Mouse (Mus musculus) limb, embryonic 11.5 days (tissue): ENCODE results near the gene Wfikkn2. TPM values are rescaled to one million over a fixed set of nuclear protein-coding genes. Genes with fewer than 3 reads are reported as not detected.

Source experiments
- ATAC-seq: fragments of 200-750 bp; cut with Nextera tagmentation; 2 replicates; pipeline ENCODE4 v1.8.0; 2017; ENCODE audit warnings: low read depth; ENCODE audit not compliant: insufficient number of reproducible peaks, low FRiP score, low TSS enrichment
- DNase-seq: peaks from one replicate; pipeline ENCODE4 v3.0.0-alpha.2; 2015; ENCODE audit warnings: low spot score
- H3K27ac ChIP-seq: fragments of 300-500 bp; sonication (generic); replicated peaks from 2 replicates; pipeline ENCODE4 v1.5.1; 2014; ENCODE audit warnings: low read depth, mild to moderate bottlenecking, low read length
- H3K27me3 ChIP-seq: fragments of 300-500 bp; sonication (generic); 2 replicates; pipeline ENCODE4 v1.6.1; 2014; ENCODE audit warnings: mild to moderate bottlenecking, low read length, mixed read lengths; ENCODE audit not compliant: control insufficient read depth, insufficient read depth
- H3K36me3 ChIP-seq: fragments of 300-500 bp; sonication (generic); 2 replicates; pipeline ENCODE4 v1.6.1; 2014; ENCODE audit warnings: mild to moderate bottlenecking, low read length, moderate library complexity, mixed read lengths; ENCODE audit not compliant: control insufficient read depth, insufficient read depth
- H3K4me1 ChIP-seq: fragments of 300-500 bp; sonication (generic); 2 replicates; pipeline ENCODE4 v1.6.1; 2014; ENCODE audit warnings: low read length, mixed read lengths; ENCODE audit not compliant: control insufficient read depth, insufficient read depth
- H3K4me2 ChIP-seq: fragments of 300-500 bp; sonication (generic); 2 replicates; pipeline ENCODE4 v1.6.1; 2014; ENCODE audit warnings: low read depth, mild to moderate bottlenecking, moderate library complexity; ENCODE audit not compliant: severe bottlenecking
- H3K4me3 ChIP-seq: fragments of 300-500 bp; sonication (generic); 2 replicates; pipeline ENCODE4 v1.5.1; 2014; ENCODE audit warnings: low read depth, low read length
- H3K9ac ChIP-seq: fragments of 300-500 bp; sonication (generic); 2 replicates; pipeline ENCODE4 v1.6.1; 2014; ENCODE audit warnings: mild to moderate bottlenecking, low read length
- H3K9me3 ChIP-seq: fragments of 300-500 bp; sonication (generic); 2 replicates; pipeline ENCODE4 v1.6.1; 2016; ENCODE audit warnings: low read length; ENCODE audit not compliant: control insufficient read depth
- WGBS: fragments of 180-500 bp; shearing (Covaris S2); extraction: QIAGEN DNeasy Blood & Tissue Kit; methylation state at CpG from one replicate; pipeline ENCODE4 v1.1.7; 2014; 5-methylcytosine and 5-hydroxymethylcytosine counted together
- polyA plus RNA-seq: library from polyadenylated mRNA; unstranded; fragments of >200 nt; fragmentation: Nextera tagmentation; extraction: Ambion mirVana; gene quantifications from 2 replicates; pipeline ENCODE4 v1.2.1, GENCODE M21; 2014

The Wfikkn2 gene
- polyA plus RNA-seq: 5.3 and 8.0 TPM in 2 replicates

DNA sequence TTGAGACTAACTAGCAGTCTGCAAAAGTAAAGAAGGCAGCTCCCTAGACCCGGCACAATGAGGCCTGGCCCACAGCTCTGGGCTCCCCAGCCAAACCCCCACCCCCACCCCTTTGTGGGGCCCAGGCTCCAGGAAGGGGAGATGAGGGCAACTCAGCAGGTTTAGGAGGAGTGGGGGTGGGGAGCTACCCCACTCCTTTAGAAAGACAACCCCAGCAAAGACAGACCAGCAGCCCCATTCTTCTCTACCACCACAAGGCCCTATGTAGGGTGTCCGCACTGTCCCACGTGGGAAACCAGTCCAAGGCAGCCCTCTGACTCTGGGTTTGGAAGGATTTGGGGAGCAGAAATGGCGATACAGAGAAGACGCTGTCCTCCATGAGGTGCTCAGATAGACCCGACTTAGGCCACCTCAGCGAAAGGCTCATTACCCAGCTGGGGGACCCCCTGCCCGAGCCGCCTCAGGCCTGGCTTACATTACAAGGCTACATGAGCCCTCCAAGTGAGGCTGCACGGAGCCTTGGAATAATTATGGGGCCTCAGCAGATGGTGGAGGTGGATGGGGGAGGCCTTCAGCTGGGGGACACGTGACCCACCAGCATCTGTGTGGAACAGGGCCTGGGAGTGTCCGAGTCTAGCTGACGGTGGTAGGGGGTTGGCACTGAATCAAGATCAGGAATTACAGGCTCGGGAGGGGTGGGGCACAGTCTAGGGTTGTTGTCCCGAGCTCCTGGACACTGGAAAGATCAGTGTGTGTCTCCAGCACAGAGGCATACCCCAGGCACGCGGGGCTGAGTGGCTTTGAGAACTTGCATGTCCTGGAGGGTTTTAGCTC lies at the start of gene Wfikkn2:
Wfikkn2 (minus strand) TSS at position 51 of the 834 bp plus-strand sequence.
- 0 out of 2 replicates have a peak within 1 kb of the TSS, but pooled peaks have one; percentile 1 for H3K4me3 ChIP-seq
- no peaks in the 10 kb centered on the region for H3K36me3 ChIP-seq
- peak within 1 kb of the TSS; percentile 93 for H3K27ac ChIP-seq
- H3K27me3 ChIP-seq: no peaks in the 10 kb centered on the region
- H3K4me2 ChIP-seq: peak within 1 kb of the TSS; percentile 1
- peak; percentile 89 for DNase-seq
- no peaks in the 10 kb centered on the region for H3K9me3 ChIP-seq
- peak within 1 kb of the TSS; percentile 40; the same call in 1 of the 2 replicates for H3K9ac ChIP-seq
- ATAC-seq: peak; percentile 93
- 20% methylated on average over 17 of the region's 17 CpGs for WGBS
- H3K4me1 ChIP-seq: peaks cover 52% of the 10 kb centered on the region

GRCm38 (mm10) chr11:94294996-94295845 lies 49.4 kb upstream of the Wfikkn2 start:
- Histone ChIP-seq H3K9me3 (no peaks in the 10 kb centered on the region), H3K27me3 (no peaks in the 10 kb centered on the region), H3K36me3 (peaks cover 30% of the 10 kb centered on the region; the same call in 1 of the 2 replicates), H3K4me1 (no peaks in the 10 kb centered on the region), H3K4me2 (no peak overlapping the region), H3K9ac (no peak overlapping the region), H3K27ac (no peak overlapping the region), H3K4me3 (no peak overlapping the region)
- no peak for DNase-seq
- 91% methylated on average over 9 of the region's 9 CpGs for WGBS
- ATAC-seq: no peak

DNA sequence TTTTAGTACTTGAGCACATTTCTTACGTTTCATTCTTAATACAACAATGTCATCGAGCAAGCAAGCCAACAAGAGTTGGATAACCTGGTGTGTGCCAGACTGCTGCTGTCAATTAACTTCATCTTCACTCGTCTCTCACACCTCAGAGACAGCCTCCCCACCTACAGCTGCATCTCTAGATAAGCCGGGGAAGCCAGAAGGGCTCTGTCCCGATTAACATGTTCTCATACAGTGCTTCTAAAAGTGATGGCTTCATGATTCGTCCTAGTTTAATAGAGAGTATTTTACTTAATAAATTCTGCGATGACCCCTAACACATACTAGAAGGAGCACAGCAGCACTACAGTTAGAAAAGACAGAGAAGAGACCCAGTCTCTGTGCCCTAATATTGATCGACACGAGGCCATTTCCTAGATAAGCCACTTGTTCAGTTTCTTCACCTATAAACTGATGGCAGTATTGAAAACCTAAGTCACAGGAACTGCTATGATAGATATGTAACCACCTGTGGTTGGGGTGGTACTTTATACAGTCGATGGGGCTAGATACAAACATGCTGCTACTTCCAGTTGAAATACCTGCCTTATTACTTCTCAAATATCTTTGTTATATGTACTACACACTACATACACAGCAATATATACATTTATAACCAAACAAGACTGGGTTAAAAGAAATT lies 44.4 kb upstream of the Wfikkn2 start:
- Histone ChIP-seq H3K36me3 (peaks cover 26% of the 10 kb centered on the region; the same call in 1 of the 2 replicates), H3K9me3 (no peaks in the 10 kb centered on the region), H3K9ac (no peak overlapping the region), H3K4me2 (no peak overlapping the region), H3K4me3 (no peak overlapping the region), H3K27ac (no peak overlapping the region), H3K4me1 (no peaks in the 10 kb centered on the region), H3K27me3 (no peaks in the 10 kb centered on the region)
- DNase-seq (no peak), ATAC-seq (no peak)
- WGBS: 91% methylated on average over 10 of the region's 10 CpGs

DNA sequence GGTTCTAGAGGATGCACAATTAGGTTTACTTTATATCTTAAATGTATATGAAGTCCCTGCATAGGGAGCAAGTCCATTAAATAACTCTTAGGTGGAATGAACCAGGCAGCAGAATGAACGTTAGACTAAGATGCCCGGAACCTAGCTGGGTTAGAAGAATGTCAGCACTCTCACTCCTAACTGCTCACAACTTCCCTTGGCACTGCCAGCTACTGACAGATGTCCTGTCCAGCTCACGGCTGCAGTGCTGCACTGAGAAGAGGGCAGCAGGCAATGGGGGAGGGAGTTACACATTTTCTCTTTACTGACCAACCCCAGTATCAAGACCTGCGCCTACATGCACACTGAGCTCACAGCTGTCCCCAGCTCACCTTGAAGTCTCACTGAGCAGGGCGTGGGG lies 41.3 kb upstream of the Wfikkn2 start:
- no peak overlapping the region for H3K4me3 ChIP-seq
- ATAC-seq (no peak), DNase-seq (no peak)
- peaks cover 18% of the 10 kb centered on the region; the same call in 1 of the 2 replicates for H3K36me3 ChIP-seq
- H3K4me1 ChIP-seq: no peaks in the 10 kb centered on the region
- no peak overlapping the region for H3K9ac ChIP-seq
- H3K9me3 ChIP-seq: no peaks in the 10 kb centered on the region
- WGBS: 93% methylated on average over 5 of the region's 5 CpGs
- H3K4me2 ChIP-seq: no peak overlapping the region
- H3K27ac ChIP-seq: no peak overlapping the region
- no peaks in the 10 kb centered on the region for H3K27me3 ChIP-seq

DNA sequence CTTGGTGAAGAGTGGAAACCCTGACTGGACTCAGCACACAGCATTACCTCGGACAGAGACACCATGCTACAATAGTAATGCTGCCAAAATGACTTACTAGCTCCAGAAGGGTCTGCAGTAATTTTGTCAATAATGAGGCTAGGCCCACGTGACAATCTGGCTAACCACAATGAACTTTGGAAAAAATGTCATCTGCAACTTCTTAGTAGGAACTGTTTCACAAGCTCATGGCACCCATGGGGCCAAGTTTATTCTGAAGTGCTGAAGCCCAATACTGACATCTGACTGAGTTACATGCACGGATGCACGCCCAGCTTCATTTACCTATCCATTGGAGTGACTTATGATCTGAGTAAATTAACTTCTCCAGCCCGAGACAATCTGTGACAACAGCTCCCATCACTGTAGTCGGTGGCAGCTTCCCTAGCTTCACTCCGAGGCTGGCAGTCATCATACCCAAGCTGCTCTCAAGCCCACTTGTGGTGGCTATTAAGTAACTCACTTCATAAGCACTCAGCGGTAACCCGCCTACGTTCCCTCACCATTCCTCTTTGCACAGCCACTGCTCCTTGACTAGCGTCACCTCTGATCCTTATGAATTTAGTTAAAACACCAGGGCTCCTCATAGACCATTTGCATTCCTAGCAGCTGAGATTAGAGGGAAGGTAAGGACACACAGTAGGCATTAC lies 40.2 kb upstream of the Wfikkn2 start:
- no peaks in the 10 kb centered on the region for H3K9me3 ChIP-seq

GRCm38 (mm10) chr11:94283536-94284099 lies 37.8 kb upstream of the Wfikkn2 start:
- Histone ChIP-seq H3K9ac (no peak overlapping the region), H3K4me1 (0 out of 2 replicates have a peak, but pooled peaks cover 2% of the 10 kb centered on the region), H3K9me3 (no peaks in the 10 kb centered on the region), H3K27me3 (no peaks in the 10 kb centered on the region), H3K36me3 (peaks cover 11% of the 10 kb centered on the region; the same call in 1 of the 2 replicates), H3K4me3 (no peak overlapping the region), H3K27ac (no peak overlapping the region), H3K4me2 (no peak overlapping the region)
- ATAC-seq: no peak
- WGBS: 94% methylated on average over 6 of the region's 6 CpGs
- DNase-seq: no peak

More for the DNA sequence above, 40.2 kb upstream of the Wfikkn2 start:
- 93% methylated on average over 11 of the region's 11 CpGs for WGBS
- H3K9ac ChIP-seq: no peak overlapping the region
- H3K27me3 ChIP-seq: no peaks in the 10 kb centered on the region
- DNase-seq (no peak), ATAC-seq (no peak)
- H3K4me2 ChIP-seq: no peak overlapping the region
- H3K4me1 ChIP-seq: no peaks in the 10 kb centered on the region
- peaks cover 14% of the 10 kb centered on the region; the same call in 1 of the 2 replicates for H3K36me3 ChIP-seq
- H3K4me3 ChIP-seq: no peak overlapping the region
- no peak overlapping the region for H3K27ac ChIP-seq

DNA sequence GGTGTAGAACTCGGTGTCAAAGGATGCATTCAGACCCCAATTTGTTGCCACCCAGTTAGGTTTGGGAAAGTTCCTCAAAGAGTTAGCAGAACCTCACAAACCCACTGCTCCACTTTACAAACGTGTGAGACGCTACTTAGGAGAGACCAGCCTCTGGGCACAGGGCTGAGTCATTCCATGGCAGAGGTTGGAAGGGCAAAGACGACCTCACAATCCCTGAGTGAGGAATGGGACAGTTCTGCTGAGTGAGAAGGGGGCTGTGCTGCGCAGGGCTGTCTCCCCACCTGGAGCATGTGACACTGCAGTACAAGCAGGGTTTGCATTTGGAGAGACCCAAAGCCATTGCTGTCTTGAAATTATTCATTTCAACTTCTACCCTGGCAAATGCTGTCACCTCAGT lies 36.5 kb upstream of the Wfikkn2 start:
- WGBS: 71% methylated on average over 5 of the region's 5 CpGs
- H3K4me3 ChIP-seq: no peak overlapping the region
- DNase-seq: no peak

More for the DNA sequence above, 36.5 kb upstream of the Wfikkn2 start:
- H3K4me2 ChIP-seq: no peak overlapping the region
- H3K4me1 ChIP-seq: 0 out of 2 replicates have a peak, but pooled peaks cover 2% of the 10 kb centered on the region
- peaks cover 6% of the 10 kb centered on the region; the same call in 1 of the 2 replicates for H3K36me3 ChIP-seq
- no peaks in the 10 kb centered on the region for H3K9me3 ChIP-seq
- ATAC-seq: no peak
- no peak overlapping the region for H3K9ac ChIP-seq
- H3K27me3 ChIP-seq: no peaks in the 10 kb centered on the region
- H3K27ac ChIP-seq: no peak overlapping the region
